Mouse (Mus musculus) left cerebral cortex, postnatal 14 days (tissue): Measurements from ENCODE around the gene Fndc3b. TPM values are rescaled to one million over a fixed set of nuclear protein-coding genes. Genes with fewer than 3 reads are reported as not detected.

Experiments used
- DNase-seq, 2 experiments: peaks; one replicate each; pipeline ENCODE4 v3.0.0; 2021 to 2022; ENCODE audit warnings: low spot score in 2 of 2, mixed read lengths in 1 of 2
- intact Hi-C: fragments of 180-260 bp; cut with DNase I; formaldehyde crosslinking; loops from one replicate; pipeline ENCODE4 v1.15.1; 2025
- total RNA-seq, 2 experiments: library from RNA; stranded (reverse); gene quantifications; 2 replicates each; pipeline ENCODE4 v1.2.3; 2021

The Fndc3b gene
- total RNA-seq, 2 experiments from 2014 or later: 23.2 to 25.2 TPM

DNA sequence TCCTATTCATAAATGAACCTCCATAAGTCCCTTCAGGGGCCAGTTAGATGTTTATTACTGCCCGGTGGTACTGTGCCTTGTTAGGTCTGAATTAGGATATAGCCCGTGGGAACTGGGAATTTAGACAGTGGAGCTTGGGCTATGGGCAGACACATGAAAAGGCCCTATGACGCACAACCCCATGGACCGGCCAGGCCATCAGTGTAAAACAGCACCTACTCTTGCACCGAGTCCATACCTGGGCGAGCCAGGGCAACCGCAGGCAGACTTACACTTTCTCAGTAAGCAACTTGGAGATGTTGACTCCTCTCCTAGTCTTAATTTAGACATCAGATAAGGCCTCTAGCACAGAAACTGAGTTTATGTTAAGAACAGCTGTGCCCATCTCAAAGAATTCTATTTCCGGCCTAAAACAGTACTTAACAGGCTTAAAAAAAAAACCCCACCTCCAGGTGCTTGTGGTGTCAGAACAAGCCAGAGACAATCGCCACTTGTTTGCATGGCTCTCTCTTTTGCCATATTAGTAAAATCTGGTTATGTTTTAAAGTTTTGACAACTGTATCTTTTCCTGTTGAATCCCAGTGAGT is 248.7 kb downstream of the Fndc3b start:
- intact Hi-C loops: loop anchor here (5.0 to 10.0 kb wide), 2 partner anchors 188 to 645 kb away; no protein-coding TSS in a partner anchor
- no peak for DNase-seq

DNA sequence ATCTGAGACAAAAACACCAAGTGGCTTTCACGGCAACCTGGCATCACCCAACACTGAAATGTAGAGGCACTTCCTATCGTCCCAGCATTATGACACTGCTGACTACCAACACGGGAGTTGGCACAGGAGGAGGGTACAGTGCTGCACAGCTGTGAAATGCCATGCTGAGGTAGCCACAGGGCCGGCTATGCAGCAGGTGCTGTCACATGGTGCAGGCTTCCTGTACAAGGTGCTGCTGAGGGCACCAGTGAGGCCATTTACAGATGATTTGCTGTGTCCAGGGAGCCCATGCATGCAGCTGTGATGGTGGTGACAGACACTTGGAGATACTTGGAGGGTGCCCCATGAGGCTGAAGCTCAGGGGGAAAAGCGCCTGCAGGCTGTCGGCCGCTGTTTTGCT is 249.2 kb downstream of the Fndc3b start:
- intact Hi-C loops: loop anchor here (5.0 to 10.0 kb wide), 2 partner anchors 187 to 645 kb away; no protein-coding TSS in a partner anchor
- no peak for DNase-seq

DNA sequence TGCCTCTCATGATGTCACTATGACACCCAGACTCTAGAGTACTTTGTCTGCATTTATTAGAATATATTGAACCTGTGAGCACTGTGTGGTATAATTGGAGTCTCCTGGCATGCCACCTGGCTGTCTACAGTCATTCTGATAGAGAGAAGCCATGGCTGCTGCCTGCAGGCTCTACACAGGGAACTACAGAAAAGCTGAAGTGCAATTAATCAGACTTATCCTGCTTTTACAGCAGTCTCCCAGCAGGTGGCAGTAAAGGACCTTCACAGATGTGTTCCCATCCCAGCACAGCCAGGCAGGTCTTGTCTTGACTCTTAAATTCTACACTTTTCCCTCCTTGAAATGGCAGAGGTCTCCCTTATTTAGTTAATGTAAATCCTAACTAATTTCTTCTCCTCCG is 250.1 kb downstream of the Fndc3b start:
- intact Hi-C loops: loop anchor here (5.0 to 10.0 kb wide), 2 partner anchors 186 to 646 kb away; no protein-coding TSS in a partner anchor

DNA sequence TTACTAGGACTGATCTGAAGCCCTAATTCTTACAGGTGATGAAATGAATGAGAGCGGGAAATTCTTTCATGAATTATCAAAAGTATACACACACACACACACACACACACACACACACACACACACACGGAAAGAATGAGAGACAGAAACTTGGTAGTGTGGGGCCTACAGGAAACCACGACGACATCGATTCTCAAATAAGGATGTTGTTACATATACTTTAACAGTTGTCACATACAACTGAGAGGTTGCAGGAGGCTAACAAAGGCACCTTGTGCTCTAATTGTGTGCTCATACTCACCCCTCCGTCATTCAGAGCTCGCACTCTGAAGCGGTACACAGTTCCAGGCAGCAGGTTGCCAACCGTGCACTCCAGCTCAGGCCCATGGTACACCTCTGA is 252.7 kb downstream of the Fndc3b start:
- intact Hi-C loops: no loop called here
- DNase-seq: no peak

More for the DNA sequence above, 250.1 kb downstream of the Fndc3b start:
- peak; percentile 86 to 90 for DNase-seq

DNA sequence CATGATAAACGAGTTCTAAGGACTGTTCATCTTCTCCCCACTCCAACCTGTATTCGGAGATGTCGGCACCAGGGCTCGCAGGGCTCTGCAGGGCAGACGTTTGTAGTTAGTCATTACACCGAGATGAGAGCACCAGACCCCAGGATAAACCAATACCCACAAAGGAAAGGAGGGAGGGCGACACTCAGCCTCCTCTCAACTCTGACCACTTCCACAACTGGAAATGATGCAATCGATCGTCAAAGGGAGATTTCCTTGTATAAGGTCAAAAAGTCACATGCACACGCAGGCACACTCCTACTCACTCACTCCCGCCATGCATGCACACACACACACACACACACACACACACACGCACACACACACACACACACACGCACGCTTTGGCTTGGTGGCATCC is 254.6 kb downstream of the Fndc3b start:
- no peak for DNase-seq
- intact Hi-C loops: no loop called here

DNA sequence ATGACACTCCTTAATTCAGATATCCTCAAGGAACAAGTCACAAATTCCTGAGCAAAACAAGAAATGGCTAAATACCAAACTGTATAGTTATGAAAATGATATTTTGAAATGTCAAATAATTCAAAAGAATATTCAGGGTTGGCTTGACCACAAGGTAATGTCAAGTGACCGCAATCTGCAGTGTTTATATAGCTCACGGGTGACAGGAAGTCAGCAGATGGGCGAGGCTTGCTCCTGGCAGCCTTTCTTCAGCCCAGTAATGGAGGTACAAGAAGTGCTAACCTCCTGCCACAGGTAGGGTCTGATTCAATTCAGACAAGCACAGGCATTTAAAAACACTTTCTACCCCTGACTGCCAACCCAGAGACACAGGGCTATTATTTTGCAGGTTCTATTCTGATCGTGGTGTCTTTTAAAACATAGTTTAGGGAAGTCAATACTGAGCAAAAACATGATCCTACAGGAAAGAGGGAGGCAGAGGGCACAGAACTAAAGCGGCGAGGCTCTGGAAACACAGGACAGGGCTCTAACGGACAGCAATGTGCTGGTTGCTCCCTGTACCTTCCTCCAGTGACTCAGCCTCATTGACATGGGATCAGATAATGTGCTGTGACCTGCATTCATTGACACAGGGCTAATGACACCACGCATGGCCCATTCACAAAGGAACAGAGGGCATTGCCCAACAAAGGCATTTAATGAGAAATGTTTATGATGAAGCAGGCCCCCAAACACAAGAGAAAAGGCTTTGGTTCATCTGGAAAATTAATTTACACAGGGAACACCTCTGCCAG is 256.5 kb downstream of the Fndc3b start:
- intact Hi-C loops: no loop called here
- no peak for DNase-seq

DNA sequence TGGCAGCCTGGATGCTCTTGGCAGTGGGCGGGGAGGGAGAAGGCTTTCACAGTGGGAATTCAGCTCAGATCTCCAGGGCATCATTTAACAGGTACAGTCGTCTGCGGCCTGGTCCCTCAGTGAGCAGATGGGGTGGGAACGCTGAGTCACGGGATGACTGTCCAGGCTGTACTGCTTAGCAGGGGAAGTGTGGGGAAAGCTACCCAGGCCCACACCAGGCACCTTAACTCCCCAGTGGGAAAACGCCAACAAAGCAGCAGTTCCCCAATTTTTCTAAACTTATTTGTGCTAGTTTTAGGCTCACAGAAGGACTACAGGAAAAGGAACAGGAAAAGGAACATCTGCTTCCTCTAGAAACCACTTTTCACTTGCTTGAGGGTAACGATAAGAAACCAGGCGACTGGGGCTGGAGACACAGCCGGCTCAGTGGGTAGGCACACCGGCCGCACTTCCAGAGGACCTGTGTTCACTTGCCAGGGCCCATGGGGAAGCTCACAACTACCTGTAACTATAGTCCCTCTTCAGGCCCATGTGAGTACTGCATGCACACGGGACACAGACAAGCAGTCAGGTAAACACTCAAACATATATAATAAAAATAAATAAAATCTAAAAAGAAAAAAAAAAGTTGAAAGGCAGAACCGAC is 257.5 kb downstream of the Fndc3b start:
- intact Hi-C loops: no loop called here
- DNase-seq: no peak

DNA sequence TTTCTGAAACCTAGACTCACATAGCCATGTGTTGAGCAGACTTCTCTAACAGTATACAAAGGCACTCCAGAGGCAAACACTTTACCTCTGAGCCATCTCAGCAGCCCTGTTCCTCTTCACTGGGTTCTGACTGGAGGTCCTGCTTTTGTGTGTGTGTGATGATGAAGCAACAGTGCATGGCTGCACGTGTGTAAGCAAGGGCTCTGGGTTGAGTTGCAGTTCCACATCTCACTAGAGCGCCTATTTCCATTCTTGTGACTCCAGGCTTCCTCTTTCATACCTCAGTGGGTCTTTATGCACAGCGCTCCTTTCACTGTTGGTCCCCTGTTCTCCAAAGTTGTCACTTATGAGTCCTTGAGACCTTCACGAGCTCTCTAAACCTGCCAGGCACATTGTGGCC is 261.7 kb downstream of the Fndc3b start:
- DNase-seq: no peak
- intact Hi-C loops: no loop called here

DNA sequence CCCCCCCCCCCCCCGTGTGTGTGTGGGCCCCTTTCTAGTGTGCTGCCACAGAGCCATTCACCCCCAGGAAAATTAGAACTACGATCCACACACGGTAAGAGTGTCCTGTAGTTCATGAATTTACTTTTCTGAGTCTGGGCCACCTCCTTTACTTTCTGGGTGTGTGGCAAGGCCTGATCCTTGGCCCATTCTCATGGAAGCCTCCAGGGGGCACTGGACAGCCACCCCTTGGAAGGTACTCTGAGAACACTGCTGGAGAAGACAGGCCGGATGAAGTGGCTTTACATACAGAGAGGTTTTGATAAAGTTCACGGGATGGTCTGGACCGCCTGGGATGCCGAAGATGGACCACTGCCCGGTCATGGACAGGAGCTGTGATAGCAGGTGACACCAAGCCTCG is 262.7 kb downstream of the Fndc3b start:
- DNase-seq: no peak
- intact Hi-C loops: no loop called here

DNA sequence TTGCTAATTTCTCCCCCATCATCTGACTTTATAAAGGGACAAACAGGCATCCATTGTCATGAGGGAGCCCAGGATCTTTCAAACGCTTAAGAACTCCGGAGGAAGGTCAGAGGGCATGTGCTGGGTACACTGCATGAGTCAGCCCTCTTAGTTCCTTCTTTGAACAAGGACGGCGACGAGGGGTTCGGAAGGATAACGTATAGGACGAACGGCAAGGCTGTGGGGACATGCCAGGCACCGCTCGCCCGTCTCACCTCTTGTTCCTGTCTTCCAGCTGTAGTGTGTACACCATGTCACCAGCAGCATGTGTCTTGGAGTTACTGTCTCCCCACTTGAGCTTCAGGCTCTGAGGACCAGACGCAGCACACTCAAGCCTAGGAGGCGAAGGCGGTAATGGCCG is 271.4 kb downstream of the Fndc3b start:
- no peak for DNase-seq
- intact Hi-C loops: no loop called here

DNA sequence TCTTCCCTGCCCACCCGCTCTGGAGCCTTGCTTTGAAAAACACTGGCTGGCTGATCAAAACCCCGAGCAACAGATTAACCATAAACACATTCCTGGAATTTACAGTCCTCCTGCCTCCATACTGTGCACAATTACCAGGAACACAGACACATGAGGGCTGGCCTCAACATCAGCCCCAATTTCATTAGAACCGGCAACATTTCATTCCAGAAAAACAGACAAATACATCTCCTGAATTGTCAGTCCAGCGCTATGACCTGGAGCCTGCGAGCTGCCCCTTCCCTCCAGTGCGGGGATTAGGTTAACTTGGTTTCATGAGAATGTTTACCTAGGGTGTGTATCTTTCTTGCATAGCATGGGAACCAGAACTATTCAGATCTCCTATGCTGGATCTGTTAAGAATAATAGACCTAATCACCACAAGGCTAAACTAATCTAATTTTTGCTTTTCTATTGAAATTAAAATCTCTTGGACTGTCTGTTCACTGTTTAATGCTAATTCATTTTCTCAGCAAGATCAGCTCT is 275.9 kb downstream of the Fndc3b start:
- intact Hi-C loops: no loop called here
- DNase-seq: no peak

DNA sequence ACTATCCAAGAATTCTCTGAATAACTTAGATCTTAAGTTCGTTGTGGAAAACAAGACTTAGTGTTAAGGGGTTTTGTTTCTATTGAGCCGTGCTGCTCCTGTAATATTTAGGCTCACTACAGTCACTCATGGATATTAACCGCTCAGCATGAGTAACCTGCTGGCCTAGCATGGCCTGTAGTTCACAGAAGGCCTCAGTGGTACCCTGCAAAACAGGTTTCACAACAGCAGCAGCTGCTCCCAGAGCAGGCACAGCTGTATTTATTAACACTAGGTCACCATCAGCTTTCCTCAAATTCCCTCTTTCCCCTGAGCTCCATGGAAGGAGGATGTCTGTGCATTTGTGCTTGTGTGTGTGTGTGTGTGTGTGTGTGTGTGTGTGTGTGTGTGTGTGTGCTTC is 278.1 kb downstream of the Fndc3b start:
- no peak for DNase-seq
- intact Hi-C loops: no loop called here

DNA sequence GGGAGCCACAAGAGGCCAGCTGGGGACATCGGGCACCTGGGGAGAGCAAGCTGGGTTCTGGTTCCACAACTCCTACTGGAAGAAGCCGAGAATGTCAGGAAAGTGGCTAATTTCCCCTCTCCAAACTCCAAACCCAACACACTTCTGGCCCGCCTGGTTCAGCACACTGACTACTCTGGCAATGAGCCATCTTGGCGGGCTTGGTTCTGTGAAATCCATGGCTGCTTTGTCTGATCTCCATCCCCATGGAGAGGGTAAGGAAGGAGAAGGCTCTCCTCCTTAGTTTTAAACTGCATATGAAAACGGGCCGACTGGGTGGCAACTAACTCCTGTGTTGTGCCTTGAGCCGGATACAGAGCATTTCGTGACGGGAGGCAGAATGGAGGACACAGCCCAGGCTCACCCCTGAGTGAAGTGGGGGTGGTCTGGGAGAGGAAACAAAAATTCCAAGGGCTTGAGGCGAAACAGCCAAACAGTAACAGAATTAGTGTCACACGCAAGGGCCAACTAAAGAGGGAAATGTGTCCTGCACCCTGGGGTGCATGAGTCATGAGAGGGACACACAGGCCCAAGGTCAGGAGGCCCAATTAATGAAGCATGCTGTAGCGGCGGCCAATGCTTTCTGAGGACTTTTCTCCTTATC is 280.4 kb downstream of the Fndc3b start:
- intact Hi-C loops: no loop called here
- DNase-seq: peak; percentile 28 to 33

DNA sequence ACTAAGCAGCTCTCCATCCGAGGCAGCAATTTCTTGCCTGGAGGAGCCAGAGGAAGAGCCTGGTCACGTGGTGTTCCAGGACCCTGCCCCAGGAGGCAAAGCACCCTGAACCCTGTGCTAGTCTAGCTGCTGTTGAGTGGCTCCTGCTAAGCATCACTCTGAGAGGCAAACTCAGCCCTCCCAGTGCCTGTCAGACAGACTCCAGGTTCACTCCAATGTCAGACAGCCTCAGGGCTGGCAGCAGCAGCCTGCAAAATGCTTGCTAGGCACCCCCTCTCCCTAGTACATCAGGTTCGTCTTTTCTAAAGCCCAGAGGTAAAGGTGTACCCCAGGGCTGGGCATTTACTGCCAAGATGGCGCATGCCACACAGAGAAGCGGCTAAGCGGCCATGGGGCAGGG is 283.7 kb downstream of the Fndc3b start:
- DNase-seq: no peak
- intact Hi-C loops: no loop called here

DNA sequence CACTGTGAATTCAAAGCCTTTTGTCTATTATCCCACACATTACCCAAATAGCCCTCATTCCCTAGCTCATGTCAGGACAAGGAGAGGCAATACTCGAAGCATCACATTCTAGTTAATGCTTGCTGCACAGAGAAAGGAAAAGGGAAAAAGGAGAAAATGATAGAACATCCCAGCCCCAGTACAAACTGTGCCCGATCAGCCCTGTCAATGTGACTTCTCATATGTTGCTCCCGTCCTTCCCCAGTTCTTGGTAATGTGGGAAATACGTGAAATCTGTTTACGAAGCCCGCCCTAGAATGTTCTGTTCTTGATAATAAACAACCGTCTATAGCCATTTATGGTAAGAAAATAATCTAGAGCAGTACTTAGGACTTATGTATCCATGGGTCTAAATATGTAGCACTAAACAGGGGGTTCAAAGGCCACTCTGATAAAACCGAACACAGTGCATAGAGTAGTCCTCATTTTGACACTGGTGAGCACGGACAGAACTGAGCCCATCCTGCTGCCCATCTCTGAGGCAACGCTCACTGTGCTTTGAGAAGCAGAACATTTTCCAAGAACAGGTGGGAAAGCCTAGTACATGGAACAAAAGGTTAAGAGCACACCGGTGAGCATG is 286.9 kb downstream of the Fndc3b start:
- DNase-seq: no peak
- intact Hi-C loops: no loop called here

DNA sequence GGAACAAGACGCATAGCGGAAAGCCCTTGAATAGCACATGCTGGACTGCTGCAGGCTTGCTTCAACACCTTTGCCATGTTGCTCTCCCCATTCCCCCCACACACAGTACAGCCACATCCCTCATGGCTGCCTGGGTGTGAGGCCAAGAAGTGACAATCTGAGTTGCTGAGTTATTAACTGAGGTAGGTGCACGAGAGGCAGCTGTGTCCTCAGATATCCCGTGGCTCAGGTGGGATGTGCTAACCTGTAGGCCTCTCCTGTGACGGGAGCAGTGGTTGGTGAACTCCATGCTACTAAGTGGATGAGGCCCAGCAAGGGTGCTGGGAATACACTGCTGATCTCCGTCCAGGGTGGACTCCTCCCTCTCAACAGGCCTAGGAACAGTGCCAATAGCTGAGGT is 288.6 kb downstream of the Fndc3b start:
- DNase-seq: no peak
- intact Hi-C loops: no loop called here

DNA sequence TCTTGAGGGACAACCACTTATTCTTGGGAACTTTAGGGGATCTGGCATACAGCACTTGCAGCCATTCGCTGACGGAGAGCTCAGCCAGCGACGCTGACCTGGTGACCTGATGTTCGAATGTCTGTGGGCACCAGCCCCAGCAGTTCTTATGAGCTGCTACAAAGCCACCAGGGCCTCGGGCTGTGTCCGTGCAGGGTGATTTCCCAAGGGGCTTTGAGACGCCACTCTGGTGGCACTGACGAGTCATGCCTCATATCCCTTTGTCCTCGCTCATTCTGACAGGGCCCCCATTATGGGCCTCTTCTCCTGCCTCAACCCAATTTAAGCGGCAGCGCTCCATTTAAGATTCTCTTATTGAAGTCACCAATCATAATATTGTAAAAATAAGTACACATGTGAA is 289.1 kb downstream of the Fndc3b start:
- intact Hi-C loops: no loop called here
- no peak for DNase-seq

DNA sequence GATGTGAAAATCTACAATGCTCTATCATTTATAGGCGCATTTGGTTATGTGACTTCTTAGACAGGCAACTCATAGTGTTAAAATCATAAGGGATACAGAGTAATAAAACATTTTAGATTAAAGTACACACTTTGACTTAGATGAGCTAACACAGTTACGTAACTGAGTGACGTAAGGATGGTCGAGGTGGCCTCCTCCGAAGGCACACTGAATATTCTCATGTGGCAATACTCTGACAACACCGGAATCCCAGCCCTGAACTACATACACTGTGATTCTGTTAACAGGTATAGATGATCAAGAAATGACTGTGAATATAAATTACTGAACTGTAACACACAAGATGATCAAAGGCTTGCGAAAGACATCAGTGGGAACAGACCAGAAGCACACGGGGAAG is 292.5 kb downstream of the Fndc3b start:
- intact Hi-C loops: no loop called here
- DNase-seq: no peak

DNA sequence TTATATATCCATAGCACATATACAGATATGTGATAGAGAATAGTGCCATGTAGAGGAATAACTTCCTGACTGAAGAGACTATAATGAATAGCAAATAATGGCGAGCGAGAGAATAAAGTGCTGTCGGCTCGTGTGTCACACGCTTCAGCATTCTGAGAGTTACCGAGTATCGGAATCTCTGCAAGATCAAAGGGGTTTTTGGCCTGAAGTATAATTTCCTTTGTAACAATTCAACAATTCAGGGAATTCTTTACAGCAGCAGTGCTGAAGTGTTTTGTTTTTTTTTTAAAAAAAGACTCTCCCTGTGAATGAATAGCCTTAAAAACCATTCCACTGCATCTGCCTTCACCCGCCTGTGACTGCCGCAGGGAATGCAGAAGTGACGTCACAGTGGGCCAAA is 294.3 kb downstream of the Fndc3b start:
- intact Hi-C loops: no loop called here
- DNase-seq: no peak

DNA sequence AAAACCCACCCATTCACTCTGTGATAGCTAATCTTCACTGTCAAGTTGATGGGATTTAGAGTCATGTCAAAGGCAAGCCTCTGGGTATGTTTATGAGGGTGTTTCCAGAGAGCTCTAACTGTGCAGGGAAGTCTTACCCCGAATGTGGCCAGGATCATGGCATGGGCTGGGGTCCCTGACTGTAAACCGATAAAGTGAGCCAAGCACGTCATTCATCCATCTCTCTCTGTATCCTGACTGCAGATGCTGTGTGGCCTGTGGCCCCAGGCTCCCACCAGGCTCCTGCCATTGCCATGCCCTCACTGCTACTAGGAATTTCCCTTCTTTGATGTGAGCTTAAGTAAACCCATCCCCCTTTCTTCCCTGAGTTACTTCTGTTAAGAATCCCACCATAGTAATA is 297.5 kb downstream of the Fndc3b start:
- DNase-seq: no peak
- intact Hi-C loops: no loop called here
